Mouse (Mus musculus): ENCODE measurements around the gene Hapln2. TPM values are rescaled to one million over a fixed set of nuclear protein-coding genes. Genes with fewer than 3 reads are reported as not detected.

The Hapln2 gene
- not detected in 2 replicates for polyA plus RNA-seq (2012; rRNA removed)

DNA sequence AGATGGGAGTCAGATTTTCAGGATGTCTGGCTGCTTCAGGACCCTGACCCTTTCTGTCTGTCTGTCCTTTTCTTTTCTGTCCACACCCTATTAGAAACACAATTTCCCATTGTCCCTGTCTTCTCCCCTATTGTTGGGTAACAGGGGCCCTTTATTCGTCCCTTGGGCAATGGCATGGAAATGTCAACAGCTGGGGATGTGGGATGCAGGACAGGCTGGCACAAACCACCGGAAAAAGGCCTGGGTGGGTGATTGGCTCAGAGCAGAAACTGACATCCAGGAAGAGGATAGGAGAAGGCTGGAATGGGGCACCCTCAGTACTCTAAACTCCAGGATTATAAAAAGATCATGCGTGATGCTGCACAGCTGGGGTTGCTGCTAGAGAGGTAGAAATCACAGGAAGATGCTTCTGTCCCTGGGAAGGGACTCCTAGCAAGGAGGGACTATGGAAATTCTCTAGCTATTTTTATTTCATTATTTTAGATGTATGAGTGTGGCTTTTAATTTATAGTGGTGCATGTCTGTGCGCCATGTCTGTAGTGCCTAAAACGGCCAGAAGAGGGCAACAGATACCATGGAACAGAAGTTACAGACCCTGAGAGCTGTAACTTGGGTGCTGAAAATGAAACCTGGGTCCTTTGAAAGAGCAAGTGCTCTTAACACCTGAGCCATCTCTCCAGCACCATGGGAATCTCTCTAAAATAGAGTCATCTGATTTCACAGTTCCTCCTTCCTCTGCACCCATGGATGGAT, at the start of gene Hapln2:
Gene Hapln2 (minus strand): TSS at position 150 of the 753 bp plus-strand sequence.

DNA sequence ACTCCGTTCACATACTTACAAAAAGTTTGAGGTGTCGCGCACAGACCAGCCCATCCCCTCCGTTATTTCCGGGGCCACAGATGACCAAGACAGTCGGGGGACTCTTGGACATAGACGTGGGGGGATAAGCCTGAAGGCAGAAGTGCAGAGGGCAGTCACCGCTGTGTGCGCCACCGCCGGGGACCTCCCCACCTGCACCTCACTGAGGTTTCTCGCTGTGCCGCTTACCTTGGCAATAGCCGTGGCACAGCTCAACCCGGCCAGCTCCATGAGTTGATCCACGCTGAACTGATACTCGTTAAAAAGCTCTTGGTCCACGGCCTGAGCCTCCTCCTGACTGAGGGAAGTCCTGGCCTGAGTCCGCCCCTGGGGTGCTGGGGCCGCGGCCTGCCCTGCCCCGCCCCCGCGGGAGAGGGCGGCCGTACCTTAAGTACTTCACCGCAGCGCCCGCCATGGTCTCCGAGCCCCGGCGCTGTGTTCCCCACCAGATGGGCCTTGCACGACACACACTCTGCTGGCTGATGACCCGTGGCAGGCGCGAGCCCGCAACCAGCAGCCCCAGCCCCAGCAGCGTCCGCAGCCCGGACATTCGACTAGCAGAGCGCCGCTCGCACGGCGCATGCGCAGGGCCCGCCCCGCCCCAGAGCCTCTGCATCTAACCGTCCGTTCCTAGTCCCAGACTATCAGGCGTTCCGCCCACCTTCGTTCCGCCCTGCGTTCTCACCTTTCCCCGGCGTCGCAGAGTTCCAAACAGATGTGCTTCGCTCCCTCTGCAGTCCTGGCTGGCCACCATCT, 30.7 kb upstream of the Hapln2 start, which contains the start of gene Naxe:
Gene Naxe (minus strand): TSS at position 594 of the 795 bp plus-strand sequence.

DNA sequence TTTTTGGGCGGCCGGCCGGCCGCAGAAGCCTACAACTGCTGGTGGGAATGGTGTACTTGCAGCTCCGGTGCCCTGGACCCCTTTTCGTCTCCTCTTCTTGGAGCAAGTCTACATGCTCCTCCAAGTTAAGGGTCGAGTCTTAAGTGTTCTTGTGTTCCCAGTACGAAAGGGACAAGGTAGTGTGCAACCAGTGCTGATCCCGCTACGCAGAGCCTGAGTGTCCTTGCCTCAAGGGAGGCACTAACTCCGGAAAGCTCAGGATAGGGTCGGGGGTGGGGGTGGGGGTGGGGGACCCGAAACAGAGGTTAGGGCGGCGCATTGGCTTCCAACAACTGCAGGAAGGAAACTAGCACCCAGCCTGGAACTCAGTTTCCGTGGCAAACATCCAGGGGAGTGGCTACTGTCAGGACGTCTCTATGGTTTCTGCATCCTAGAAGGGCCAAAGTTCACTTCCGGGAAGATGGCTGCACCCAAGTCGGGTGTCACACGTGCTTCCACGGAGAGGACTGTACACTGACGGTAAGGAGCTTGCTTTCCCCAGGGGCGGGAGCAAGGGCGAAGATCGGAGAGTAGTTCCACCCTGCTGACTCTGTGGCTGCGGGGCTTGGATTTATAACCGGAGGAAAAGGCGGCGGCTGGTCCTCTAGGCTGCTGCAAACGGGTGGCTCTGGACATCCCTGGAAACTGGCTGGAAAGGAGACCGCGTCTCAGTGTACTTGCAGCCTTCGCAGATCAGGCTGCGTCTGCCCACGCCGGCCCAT, 15.5 kb upstream of the Hapln2 start, which contains the start of gene Gpatch4:
Gene Gpatch4 (plus strand): TSS at position 448 of the 761 bp plus-strand sequence.

DNA sequence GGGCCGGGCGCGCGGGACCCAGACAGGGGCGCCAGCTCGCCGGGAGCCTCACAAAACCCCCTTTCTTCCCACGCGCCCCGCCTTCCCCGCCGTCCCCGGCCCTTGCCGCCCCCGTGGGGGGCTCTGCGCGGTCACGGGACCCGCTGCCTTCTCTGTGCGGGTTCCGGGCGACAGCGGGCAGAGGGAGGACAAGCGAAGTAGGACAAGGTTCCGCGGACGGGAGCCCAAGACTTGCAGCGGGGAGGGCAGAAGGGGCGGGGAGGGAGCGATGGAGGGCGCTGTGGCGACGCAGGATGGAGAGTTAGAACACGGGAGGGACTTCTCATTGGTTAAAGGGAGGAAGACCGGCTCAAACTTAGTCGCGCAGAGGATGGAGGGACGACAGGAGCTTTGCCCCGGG, 27.2 kb downstream of the Hapln2 start, which contains the start of gene Bcan:
Gene Bcan (minus strand): TSS at position 50 of the 400 bp plus-strand sequence.

Other genes with a start within 250 kb of the Hapln2 start
- gene Ntrk1, start 232.4 kb downstream of the Hapln2 start, polyA plus RNA-seq (2012; rRNA removed): 0.17 and 0.20 TPM in 2 replicates
- 1.6 and 2.7 TPM in 2 replicates for gene Insrr, start 230.6 kb downstream of the Hapln2 start, polyA plus RNA-seq (2012; rRNA removed)
- gene Pear1, start 203.3 kb downstream of the Hapln2 start, polyA plus RNA-seq (2012; rRNA removed): 11.8 and 12.6 TPM in 2 replicates
- 0.16 and 0.45 TPM in 2 replicates for gene Sh2d2a, start 180.8 kb downstream of the Hapln2 start, polyA plus RNA-seq (2012; rRNA removed)
- gene Prcc, start 142.0 kb downstream of the Hapln2 start, polyA plus RNA-seq (2012; rRNA removed): 12.5 and 13.3 TPM in 2 replicates
- 28.9 and 30.2 TPM in 2 replicates for gene Hdgf, start 121.3 kb downstream of the Hapln2 start, polyA plus RNA-seq (2012; rRNA removed)
- gene Mrpl24, start 108.1 kb downstream of the Hapln2 start, polyA plus RNA-seq (2012; rRNA removed): 9.8 and 10.8 TPM in 2 replicates
- 4.0 and 4.7 TPM in 2 replicates for gene Isg20l2, start 97.3 kb downstream of the Hapln2 start, polyA plus RNA-seq (2012; rRNA removed)
- 11.2 and 19.0 TPM in 2 replicates for gene Rrnad1, start 96.9 kb downstream of the Hapln2 start, polyA plus RNA-seq (2012; rRNA removed)
- gene Crabp2, start 78.9 kb downstream of the Hapln2 start, polyA plus RNA-seq (2012; rRNA removed): 9.3 and 9.4 TPM in 2 replicates
- gene Nes, start 56.5 kb downstream of the Hapln2 start, polyA plus RNA-seq (2012; rRNA removed): 1.2 and 1.7 TPM in 2 replicates
- 0.26 and 0.44 TPM in 2 replicates for gene Bcan, start 27.4 kb downstream of the Hapln2 start, polyA plus RNA-seq (2012; rRNA removed)
- 1.7 and 2.1 TPM in 2 replicates for gene Gpatch4, start 15.5 kb upstream of the Hapln2 start, polyA plus RNA-seq (2012; rRNA removed)
- gene Naxe, start 30.9 kb upstream of the Hapln2 start, polyA plus RNA-seq (2012; rRNA removed): 37.1 and 38.2 TPM in 2 replicates
- not detected in 2 replicates for gene Ttc24, start 50.7 kb upstream of the Hapln2 start, polyA plus RNA-seq (2012; rRNA removed)
- 4.7 and 5.7 TPM in 2 replicates for gene Iqgap3, start 54.4 kb upstream of the Hapln2 start, polyA plus RNA-seq (2012; rRNA removed)
- 50.8 and 55.8 TPM in 2 replicates for gene Mef2d, start 114.8 kb upstream of the Hapln2 start, polyA plus RNA-seq (2012; rRNA removed)
- 7.9 and 9.9 TPM in 2 replicates for gene Rhbg, start 227.1 kb upstream of the Hapln2 start, polyA plus RNA-seq (2012; rRNA removed)